Mouse (Mus musculus) testis, postnatal 10 days (tissue): ENCODE results near the gene Cul3.
"Not testable (repeated sequence)": the region's sequence is repeated elsewhere in the genome, so short reads cannot be mapped to it uniquely, and the experiment has no call there.

ENCODE experiments used
- DNase-seq: peaks from one replicate; pipeline ENCODE4 v3.0.0; 2021; ENCODE audit warnings: low spot score

Gene Cul3

DNA sequence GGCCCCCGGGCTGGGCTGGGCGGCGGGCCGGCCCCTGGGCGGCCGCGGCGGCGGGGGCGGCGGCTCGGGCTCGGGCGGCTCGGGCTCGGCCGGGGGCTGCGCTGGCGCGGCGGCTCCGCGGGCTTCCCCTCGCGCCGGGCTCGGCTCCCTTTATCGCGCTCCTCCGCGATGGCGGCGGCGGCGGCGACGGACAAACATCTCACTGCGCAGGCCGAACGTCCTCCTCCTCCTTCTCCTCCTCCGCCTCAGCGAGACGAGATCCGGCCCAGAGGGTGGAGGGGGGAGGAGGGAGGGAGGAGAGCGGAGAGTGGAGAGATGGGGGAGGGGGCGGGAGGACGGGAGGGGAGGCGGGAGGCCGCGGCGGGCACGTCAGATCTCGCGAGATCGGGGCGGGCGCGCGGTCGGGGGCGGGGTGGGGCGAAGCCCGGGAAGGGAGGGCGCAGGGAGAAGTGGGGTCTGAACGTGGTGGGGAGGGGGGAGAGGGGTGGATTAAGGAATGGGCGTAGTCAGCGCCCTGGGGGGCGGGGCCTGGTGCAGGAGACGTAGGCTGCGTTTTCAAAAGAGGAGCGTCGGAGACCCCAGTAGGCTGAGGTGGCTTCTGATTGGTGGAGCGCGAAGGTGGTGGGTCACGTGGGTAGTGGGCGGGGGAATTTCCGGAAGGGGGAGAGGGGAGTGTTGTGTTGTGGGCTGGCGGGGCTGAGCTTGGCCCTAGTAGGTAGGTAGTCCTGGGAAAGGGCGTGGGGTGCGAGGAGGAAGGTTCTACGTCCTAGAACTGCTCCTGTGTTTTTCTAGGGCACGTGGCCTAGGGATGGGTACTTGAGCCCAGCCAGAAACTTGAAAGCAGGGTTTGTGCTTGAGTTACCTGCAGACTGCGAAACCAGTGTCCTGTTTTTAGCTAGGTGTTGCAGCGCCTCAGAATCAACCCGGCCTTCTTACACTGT, at the start of gene Cul3:
Gene Cul3, minus strand, starts transcription at position 45 of the 941 bp plus-strand sequence.
- DNase-seq = peak; percentile 99

DNA sequence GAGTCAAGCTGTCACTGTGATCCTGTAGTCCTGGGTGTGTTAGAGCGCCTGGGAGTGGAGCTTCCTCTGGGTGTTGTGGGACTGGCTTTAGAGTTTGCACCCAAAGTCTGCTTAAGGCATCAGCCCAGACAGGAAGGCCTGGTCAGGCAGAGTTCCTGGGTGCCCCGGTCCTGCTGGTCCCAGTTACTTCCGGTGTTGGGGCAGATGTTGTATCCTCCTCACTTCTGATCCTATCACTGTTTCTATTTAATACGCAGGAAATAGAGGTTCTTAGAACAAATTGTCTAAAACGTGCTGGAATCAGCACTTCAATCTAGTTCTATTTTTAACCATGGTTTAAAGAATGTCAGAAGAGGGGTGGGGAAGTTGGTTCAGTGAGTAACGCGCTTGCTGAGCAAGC, 49.2 kb upstream of the Cul3 start:
- DNase-seq = no peak

DNA sequence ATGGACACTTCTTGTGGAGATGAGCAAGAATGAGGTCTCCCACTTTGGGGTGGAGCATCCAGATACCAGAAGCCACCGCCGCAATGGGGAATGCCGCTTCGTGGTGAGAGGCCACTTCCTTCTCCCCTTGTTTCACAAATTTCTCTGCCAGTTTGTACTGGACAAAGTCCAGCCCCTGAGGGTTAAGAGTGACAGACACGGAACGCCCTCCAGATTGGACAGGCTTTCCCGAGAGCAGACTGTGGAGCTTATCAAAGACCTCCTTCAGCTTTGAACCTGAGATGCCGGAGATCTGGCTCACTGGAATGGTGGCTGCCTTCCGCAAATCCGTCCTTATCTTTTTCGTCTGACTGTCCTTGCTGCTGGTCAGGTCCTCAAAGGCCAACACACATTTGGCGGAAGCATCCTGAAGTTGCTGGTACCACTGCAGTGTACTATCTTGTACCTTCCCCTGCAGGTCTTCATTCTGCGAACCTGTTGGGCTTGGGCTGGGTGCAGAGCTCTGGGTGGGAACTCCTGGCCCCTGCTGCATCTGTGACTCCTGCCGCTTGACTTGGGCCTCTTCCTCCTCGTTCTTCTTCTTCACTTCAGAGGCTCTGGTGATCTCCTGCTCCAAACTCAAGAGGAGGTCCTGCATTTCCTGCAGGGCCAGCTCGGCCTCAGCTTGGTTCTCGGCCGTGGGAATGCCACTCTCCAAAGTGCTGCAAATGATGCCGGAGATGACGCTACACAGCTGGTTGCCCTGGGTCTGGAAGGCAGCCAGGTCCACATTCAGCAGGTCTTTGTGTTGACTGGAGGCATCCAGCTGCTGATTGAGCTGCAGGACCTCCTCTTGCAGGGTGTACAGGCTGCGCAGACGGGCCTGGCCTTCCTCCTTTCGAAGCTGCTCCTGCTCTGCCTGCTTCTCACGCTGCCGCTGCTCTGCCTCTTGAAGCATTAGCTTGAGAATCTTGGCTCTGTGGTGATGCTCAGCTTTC, 43.6 kb upstream of the Cul3 start:
- no peak for DNase-seq

DNA sequence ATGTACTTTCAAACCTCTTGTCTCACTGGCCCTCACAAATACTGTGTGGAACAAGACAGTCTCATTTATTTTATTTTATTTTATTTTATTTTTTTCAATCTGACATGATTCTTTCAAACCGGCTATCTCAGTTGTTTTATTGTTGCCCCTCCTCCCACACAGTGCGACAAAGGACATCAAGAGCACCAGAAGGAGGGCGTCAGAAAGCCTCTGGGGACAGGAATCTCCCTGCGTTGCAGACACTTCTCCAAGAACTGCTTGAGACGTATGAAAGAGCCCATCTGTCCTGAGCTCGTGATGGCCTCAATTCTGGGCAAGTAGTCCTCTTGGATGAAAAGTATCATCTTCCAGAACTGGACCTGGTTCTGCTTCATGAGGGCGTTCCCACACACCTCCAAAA, 42.6 kb upstream of the Cul3 start:
- no peak for DNase-seq

DNA sequence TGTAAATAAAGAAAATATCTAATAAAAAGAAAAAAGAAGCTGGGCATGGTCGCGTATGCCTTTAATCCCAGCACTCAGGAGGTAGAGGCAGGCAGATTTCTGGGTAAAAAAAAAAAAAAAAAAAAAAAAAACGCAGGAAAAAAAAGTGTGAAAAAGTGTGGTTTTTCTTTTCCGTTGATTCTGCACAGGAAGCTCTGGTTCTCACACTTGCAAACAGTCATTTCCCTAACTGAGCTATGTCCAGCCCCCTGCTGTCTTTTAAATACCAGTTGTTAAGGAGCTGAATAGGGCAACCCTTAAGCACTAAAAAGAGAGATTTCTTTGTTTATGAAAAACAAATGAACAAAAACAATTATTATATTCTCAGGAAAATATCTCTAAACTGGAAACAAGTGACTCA, 41.0 kb upstream of the Cul3 start:
- no peak for DNase-seq

DNA sequence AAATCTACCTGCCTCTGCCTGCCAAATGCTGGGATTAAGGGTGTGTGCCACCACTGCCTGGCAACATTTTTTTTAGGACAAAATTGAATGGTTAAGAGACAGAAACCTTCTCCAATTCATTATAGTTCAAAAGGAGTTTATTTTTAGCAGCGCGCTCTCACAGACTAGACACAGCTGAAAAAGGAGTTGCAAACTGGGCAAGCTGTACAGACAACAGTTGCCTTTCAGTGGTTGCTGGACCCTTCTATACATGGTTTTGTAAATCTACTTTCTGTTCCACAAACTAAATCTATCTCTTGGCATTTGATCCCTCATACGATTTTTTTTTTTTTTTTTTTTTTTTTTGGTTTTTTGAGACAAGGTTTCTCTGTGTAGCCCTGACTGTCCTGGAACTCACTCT, 31.7 kb upstream of the Cul3 start:
- no peak for DNase-seq

DNA sequence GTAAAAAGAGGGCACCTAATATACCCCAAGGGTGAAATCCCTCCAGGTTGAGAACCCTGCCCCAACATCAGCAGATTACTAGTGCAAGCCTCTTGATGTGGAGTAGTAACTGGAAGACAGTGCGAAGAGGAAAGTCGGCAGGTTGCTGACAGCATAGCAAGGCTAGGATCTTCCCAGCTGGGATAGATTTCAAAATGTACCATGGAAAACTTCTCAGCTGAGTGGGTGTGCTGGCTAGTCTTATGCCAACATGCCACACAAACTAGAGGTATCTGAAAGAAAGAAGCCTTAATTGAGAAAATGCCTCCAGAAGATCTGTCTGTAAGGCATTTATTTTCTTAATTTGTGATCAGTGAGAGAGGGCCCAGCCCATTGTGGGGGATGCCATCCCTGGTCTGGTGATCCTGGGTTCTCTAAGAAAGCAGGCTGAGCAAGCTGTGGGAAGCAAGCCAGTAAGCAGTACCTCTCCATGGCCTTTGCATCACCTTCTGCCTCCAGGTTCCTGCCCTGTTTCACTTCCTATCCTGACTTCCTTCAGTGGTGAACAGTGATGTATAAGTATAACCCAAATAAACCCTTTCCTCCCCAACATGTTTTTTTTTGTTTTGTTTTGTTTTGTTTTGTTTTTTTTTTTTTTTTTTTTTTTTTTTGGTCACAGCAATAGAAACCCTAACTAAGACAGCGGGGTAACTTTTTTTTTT, 31.1 kb upstream of the Cul3 start:
- DNase-seq = no peak

DNA sequence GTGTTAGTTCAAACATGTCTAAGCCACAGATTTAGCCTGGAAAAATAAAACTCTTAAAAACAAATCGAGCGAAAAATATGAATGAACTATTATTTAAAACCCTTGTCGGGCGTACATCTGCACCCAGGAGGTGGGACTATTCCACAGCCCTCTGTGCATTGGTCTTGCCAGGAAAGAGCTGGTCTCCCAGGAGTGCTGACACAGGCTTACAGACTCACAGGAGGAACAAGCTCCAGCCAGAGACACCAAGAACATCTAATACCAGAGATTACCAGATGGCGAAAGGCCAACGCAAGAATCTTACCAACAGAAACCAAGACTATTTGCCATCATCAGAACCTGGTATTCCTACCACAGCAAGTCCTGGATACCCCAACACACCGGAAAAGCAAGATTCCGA, 23.2 kb upstream of the Cul3 start:
- no peak for DNase-seq

DNA sequence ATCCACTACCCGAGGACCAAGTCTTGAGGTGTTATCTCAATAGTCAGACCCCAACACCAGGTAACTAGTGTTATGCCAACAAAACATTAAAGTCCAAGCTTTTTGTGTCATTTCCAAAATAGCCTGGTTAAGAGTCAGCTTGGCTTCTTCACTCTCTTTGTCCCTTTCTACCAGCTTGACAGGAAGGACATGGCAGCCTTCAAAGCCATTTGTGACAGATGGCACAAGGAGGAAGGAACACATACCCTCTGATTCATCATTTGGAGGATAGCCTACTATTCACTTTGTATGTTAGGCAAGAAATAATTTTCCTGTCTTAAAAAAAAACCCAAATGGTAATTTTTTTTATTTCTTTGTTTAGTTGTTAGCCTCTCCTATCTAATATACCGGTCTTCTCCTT, 22.7 kb upstream of the Cul3 start:
- DNase-seq = no peak

DNA sequence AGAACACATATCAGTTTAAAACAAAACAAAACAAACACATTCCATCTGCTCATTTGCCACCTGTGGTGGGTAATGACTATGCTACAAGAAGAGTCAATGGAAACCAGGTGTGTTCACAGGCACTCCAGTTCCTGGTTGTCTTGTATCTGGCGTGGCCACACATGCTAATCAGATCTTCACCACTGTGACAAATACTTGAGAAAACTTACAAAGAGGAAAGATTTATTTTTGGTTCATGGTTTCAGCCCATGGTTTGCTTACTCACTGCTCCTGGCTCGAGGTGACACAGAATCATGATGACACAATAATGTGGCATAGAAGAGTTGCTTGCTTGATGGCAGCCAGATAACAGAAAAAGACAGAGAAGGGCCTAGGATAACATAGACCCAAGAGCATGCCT, 22.1 kb upstream of the Cul3 start:
- no peak for DNase-seq

DNA sequence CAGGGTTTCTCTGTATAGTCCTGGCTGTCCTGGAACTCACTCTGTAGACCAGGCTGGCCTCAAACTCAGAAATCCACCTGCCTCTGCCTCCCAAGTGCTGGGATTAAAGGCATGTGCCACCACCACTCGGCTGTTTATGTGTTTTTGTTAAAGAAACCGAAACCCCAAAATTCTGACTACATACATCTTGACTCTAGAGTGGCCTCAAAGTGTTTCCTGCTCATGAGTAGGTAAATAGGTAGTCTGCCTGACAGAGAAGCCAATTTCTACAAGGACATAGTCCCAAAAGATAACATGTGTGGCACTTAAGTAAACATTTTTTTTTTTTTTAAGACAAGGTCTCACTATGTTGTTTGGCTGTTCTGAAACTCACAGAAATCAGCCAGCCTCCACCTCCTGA, 21.5 kb upstream of the Cul3 start:
- DNase-seq = not testable (repeated sequence)

DNA sequence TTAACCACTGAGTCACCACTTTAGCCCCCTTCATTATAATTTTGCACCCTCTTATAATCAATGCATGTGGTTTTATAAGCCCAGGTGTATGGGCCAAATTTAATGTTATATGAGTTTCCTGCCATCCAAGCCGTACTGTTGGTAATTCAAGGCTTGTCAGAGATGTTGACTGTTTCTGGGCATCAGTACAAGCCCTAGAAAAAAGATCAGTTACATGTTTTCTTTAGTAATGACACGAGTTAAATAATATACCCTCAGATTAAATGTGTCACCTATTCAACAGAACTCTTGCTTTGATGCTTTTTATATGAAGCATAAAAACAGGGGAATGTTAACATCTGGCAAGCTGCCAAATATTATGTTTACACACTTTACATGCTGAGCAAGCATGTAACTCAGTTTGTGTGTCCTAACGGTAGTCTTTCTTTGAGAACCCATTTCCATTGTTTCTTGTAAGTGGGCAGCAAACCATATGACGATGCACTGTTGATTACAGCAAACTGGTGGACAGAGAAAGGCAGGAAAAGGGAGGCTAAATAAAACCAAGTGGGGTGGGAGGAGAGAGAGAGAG, 19.8 kb upstream of the Cul3 start:
- DNase-seq = no peak

DNA sequence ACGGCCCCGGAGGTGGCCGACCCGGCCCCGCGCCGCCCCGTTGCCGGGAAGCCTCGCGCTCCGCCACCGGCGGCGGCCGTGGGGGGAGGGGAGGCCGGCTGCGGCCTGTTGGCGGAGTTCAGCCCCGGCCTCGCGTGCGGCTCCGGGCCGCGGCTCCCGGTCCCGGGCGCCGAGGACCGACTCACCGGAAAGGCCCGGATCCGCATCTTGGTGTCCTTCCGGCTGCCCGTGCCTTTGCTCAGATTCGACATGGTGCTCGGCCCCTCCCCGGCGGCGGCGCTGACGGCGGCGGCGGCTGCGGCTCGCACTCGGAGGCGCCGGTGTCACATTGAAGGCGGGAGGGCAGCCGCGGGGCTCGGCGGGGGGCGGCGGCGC, 232 bp downstream of the Cul3 start:
- peak; percentile 77 for DNase-seq

DNA sequence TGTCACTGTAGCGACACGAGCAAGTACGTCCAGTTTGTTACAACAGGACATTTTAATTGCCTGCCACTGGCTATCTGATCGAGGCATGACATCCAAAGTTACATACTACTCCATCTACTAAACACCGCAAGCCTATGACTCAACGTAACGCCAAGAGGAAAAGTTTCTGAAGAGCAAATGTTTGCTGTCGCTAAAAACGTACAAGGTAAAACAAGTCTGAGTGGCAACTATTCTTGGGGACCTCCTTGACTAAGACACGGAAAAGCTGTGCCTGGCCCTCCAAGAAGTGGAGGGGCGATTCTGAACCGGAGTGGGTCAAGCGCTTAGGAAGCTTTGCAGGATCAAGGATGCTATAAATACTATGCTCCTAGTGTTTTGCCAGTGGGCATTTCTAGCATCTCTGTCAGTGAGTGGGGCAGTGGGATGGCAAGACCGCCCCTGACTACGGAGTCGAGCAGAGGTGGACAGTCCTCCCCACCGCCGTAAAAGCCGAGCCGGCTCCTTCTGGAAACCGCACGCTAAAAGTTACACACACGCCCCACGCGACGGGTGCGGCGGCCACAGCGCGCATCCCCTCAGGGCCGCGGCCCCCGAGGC, 757 bp downstream of the Cul3 start:
- DNase-seq = no peak

DNA sequence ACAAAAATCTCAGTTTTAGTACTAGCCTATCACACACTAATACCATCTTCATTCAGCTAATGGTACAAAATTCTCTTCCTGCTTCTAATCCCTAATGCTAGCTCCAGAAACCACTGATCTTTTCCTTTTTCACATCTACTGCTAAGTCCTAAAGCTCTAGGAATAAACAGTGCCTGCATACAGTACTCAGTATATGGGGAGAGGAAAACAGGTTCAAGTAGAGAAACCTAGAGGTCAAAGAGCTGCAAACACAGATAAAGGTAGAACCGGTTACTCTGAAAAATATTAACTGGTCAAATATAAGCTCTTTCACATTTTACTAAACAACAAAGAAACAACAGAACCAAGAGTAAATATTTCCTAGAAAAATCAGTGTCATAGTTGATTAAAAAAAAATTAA, 1.9 kb downstream of the Cul3 start:
- no peak for DNase-seq

DNA sequence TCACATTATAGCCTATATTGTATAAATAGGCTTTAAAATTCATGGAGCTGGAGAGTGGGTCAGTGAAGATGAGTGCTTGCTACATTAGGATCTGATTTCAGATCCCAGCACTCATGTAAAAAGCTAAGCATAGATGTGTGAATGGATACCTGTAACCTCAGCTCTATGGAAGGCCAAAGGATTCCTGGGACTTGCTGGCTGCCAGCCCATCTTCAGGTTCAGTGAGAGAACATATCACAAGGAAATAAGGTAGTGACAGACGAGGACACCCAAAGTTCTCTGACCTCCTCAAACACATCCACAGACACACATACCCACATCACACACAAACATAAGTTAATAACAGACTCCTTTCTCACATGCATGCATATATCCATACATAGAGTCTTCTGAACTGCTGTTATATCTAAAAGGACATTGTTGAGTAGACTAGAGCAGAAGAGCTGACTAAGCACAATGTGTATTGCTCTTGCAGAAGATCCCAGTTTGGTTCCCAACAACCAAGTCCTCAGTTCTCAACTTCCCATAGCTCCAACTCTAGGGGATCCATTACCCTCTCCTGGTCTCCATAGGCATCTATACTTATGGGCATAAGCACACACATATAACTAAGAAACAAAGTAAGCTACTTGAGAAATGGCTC, 4.4 kb downstream of the Cul3 start:
- no peak for DNase-seq

DNA sequence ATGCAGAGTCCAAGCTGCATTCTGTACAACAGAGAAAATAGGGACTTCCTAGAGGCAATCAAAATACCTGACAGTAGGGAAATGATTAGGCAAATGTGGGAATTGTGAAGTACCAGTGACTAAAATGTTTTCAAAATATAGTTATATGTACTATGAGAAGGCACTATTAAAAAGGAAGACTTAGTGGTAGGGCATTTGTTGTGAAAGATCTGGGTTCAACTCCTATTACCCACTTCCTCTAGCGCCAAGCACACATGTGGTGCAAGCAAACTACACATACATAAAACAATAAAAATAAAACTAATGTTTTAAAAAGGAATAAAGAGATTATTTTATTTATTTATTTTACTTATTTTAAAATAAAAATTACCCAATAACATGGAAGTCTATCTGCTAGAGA, 5.2 kb downstream of the Cul3 start:
- DNase-seq = no peak

DNA sequence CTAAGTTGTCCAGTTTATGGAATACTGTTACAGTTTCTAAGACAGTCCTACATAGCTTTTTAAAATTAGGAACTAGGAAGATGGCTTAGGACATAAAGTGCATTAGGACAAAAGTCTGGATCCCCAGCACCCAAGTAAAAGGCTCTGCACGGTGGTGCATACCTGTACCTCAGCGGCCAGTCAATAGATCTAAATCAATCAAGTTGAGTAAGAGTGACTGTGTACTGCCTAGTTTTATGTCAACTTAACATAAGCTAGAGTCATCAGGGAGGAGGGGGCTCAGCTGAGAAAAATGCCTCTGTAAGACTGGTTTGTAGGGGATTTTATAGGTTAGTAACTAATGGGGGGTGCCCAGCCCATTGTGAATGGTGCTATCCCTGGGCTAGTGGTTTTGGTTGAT, 9.3 kb downstream of the Cul3 start:
- no peak for DNase-seq

DNA sequence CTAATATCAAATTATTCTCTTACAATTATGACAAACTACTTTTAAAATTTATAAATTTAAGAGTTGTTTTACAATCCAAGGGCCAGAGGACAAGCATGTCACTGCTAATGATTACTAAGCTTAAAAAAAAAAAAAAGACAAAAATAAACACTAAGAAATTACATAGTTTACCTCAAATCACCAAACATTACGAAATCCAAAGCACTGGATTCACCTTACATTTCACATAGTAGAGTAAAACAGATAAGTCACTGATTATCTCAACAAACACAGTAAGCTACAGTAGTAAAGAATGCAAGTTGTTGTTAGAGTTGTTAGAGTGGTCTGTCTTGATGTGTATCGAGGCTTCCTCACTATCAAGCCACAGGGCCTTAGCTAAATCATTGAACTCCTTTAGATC, 14.5 kb downstream of the Cul3 start:
- DNase-seq = no peak

DNA sequence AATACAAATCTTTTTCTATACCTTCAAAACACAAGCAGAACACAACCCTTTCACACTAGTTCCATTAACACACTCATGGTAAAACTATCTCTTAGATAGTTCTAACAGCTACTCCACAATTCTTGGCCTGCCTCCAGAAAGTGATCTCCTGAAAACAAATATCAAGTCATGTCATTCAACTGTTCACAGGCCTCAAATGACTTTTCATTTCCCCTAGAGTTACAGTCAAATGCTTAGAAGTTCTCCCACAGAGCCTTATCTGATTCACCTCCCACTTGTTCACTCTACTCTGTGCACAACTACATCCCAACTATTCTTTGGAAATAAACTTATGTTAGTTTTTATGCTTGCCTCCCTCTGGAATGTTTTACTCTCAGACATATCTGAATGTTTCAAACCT, 15.9 kb downstream of the Cul3 start:
- no peak for DNase-seq

DNA sequence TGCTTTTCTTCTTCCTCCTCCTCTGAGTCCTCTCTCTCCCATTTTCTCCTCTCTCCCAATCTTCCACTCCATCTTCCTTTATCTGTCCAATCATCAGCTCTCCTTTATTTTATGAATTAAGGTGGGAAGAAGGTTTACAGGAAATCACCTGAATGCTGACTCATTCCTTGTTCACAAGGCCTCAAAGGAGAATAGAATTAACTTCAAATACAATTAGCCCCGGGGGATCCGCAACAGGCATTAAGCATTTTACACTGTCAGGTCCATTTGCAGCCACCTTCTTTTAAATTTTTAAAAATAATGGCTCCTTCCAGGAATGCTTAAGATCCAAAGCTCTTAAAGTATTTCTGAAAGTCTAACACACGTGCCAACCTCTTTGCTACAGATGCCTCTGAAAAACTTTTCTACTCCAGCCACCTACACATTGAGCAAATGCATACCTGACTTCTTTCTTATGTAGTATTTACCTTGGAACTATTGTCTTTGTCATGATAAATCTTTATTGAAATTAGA, 24.7 kb downstream of the Cul3 start:
- no peak for DNase-seq
